Mouse (Mus musculus) midbrain, embryonic 13.5 days (tissue): Measurements from ENCODE around the gene Tlx3. TPM values are rescaled to one million over a fixed set of nuclear protein-coding genes. Genes with fewer than 3 reads are reported as not detected.

ENCODE experiments used
- ATAC-seq: fragments of 200-750 bp; cut with Nextera tagmentation; 2 replicates; pipeline ENCODE4 v1.8.0; 2017; ENCODE audit warnings: mild to moderate bottlenecking, moderate TSS enrichment, moderate library complexity
- H3K27ac ChIP-seq: fragments of 300-500 bp; sonication (generic); 2 replicates; pipeline ENCODE4 v1.5.1; 2015; ENCODE audit warnings: inconsistent platforms, mild to moderate bottlenecking, moderate library complexity
- H3K27me3 ChIP-seq: fragments of 300-500 bp; sonication (generic); 2 replicates; pipeline ENCODE4 v1.6.1; 2015; ENCODE audit warnings: mild to moderate bottlenecking, inconsistent platforms
- H3K36me3 ChIP-seq: fragments of 300-500 bp; sonication (generic); 2 replicates; pipeline ENCODE4 v1.6.1; 2015; ENCODE audit warnings: mild to moderate bottlenecking, inconsistent platforms
- H3K4me1 ChIP-seq: fragments of 300-500 bp; sonication (generic); replicated peaks from 2 replicates; pipeline ENCODE4 v1.6.1; 2015; ENCODE audit warnings: inconsistent platforms
- H3K4me2 ChIP-seq: fragments of 300-500 bp; sonication (generic); replicated peaks from 2 replicates; pipeline ENCODE4 v1.6.1; 2015; ENCODE audit warnings: moderate library complexity, mild to moderate bottlenecking, inconsistent platforms
- H3K4me3 ChIP-seq: fragments of 300-500 bp; sonication (generic); replicated peaks from 2 replicates; pipeline ENCODE4 v1.5.1; 2015; ENCODE audit warnings: mild to moderate bottlenecking, inconsistent platforms
- H3K9ac ChIP-seq: fragments of 300-500 bp; sonication (generic); replicated peaks from 2 replicates; pipeline ENCODE4 v1.6.1; 2015; ENCODE audit warnings: mild to moderate bottlenecking, inconsistent platforms
- H3K9me3 ChIP-seq: fragments of 300-500 bp; sonication (generic); 2 replicates; pipeline ENCODE4 v1.6.1; 2016; ENCODE audit warnings: mild to moderate bottlenecking, inconsistent platforms
- WGBS: fragments of 180-500 bp; shearing (Covaris S2); methylation state at CpG from one replicate; pipeline ENCODE4 v1.1.7; 2015; 5-methylcytosine and 5-hydroxymethylcytosine counted together
- polyA plus RNA-seq: library from polyadenylated mRNA; unstranded; fragments of >200 nt; fragmentation: Nextera tagmentation; extraction: Ambion mirVana; gene quantifications from 2 replicates; pipeline ENCODE4 v1.2.1, GENCODE M21; 2015

The Tlx3 gene
- polyA plus RNA-seq, 1 experiment from 2014 or later, result 1.8 TPM

DNA sequence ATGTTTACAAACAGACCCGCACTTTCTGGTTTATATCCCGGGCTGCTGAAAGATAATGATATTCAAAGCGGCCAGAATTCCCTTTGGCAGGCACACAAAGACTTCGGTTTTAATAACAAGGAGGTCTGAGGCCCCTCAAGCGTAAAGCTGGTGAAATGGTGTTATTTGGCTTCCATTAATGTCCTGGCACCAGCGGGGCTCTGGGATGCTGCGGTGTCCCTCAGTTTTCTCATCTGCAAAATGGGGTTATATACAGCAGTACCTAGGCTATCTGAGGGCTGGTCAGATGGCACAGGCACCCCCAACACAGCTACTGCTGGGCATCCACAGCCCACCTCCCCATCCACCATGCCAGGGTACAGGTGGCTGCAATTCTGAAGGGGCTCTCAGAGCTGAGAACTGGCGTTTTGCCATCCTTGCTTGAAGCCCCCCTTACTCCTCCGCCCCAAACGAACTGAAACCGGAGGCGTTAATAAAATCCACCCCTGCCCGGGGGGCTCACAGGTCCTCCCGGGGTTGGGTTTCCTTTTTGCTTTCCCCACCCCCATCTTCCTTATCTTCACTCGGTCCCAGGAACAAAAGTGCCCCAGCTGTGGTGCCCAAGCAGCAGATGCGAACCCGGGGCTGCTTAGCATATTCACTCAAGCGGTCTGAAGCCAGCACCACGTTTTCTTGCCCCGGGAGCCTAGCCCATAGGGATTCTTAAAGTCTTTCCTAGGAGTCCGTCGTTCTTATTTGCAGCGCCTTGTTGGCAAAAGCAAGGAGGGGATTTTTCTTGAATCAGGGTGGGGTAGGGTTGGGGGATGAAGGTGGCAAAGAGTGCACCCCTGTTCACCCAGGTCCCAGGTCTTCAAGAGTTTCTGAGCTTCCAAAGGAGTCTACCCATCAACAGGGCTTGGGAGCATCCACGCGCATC, 7.6 kb downstream of the Tlx3 start:
- no peak overlapping the region for H3K4me3 ChIP-seq
- no peak overlapping the region for H3K4me2 ChIP-seq
- peak; percentile 41; the same call in 1 of the 2 replicates for ATAC-seq
- no peak overlapping the region for H3K9ac ChIP-seq
- H3K9me3 ChIP-seq, result peaks cover 12% of the 10 kb centered on the region; the same call in 1 of the 2 replicates
- peaks cover 89% of the 10 kb centered on the region for H3K27me3 ChIP-seq
- no peak overlapping the region for H3K27ac ChIP-seq
- H3K4me1 ChIP-seq, result peaks cover 23% of the 10 kb centered on the region
- 3% methylated on average over 25 of the region's 25 CpGs for WGBS
- no peaks in the 10 kb centered on the region for H3K36me3 ChIP-seq

DNA sequence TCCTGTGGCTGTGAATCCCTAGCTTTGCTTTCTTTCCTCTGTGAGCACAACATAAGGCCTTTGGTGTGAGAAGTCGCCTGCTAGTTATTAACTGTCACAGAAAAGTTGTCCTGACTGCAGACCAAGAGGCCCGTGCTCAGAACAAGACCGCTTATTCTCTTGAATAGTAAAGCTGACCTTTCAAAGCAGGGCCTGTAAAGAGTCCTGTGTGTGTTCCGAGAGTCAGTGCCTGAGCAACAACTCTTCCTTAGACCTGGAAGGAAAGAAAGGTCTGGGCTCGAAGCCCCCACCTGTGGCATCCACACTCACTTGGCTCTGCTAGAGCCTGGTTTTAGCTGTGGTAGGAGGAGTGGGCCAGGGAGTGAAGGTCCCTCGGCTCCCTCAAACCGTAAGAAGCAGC, 8.3 kb downstream of the Tlx3 start:
- peaks cover 87% of the 10 kb centered on the region for H3K27me3 ChIP-seq
- H3K27ac ChIP-seq, result no peak overlapping the region
- peaks cover 15% of the 10 kb centered on the region for H3K4me1 ChIP-seq
- 14% methylated on average over 7 of the region's 7 CpGs for whole genome bisulfite sequencing
- H3K9me3 ChIP-seq, result peaks cover 12% of the 10 kb centered on the region; the same call in 1 of the 2 replicates
- no peak overlapping the region for H3K4me2 ChIP-seq
- no peak for ATAC-seq
- H3K4me3 ChIP-seq, result no peak overlapping the region
- H3K36me3 ChIP-seq, result no peaks in the 10 kb centered on the region
- no peak overlapping the region for H3K9ac ChIP-seq

DNA sequence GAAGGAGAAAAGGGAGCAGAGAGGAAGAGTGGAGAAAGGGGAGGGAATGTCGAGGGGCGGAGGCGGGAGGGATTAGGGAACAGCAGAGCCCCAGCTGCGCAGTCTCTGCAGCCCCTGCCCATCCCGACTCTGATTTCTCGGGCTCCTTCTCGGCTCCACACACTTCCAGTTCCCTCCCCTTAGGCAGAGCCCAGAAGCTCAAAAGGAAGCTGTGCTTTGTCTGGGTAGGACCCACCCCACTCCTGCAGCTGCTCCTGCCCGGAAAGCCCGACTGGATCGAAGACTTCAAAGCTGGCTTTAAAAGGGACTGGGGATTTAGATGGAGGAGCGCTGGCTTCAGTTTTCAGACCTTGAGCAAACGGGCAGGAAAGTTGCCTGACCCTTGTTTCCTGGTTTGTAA, 9.7 kb downstream of the Tlx3 start:
- no peak overlapping the region for H3K9ac ChIP-seq
- peak overlapping the region; percentile 36 for H3K4me2 ChIP-seq
- H3K36me3 ChIP-seq, result no peaks in the 10 kb centered on the region
- peaks cover 79% of the 10 kb centered on the region for H3K27me3 ChIP-seq
- under 1% methylated on average over 12 of the region's 12 CpGs for WGBS
- H3K9me3 ChIP-seq, result peaks cover 12% of the 10 kb centered on the region; the same call in 1 of the 2 replicates
- H3K4me3 ChIP-seq, result no peak overlapping the region; the same call in 1 of the 2 replicates
- peak; percentile 69 for ATAC-seq
- no peak overlapping the region for H3K27ac ChIP-seq
- peaks cover 12% of the 10 kb centered on the region for H3K4me1 ChIP-seq

DNA sequence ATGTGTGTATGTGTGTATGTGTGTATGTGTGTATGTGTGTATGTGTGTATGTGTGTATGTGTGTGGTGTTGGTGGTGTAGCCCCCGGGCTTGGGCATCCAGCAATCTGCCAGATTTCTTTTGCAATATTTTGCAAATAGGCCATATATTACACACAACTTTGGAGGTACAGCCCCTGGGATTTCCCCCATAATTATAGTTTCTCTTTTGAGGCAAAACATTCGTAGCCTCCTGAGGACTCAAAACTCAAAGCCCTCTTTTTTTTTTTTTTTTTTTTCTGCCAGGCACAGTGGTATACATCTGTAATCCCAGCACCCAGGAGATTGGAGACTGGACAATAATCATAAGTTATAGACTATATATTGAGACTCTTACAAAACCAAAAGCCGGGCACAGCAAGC, 21.6 kb downstream of the Tlx3 start:
- no peaks in the 10 kb centered on the region for H3K9me3 ChIP-seq
- H3K27me3 ChIP-seq, result peaks cover 51% of the 10 kb centered on the region
- H3K9ac ChIP-seq, result no peak overlapping the region
- no peak overlapping the region for H3K27ac ChIP-seq
- 85% methylated on average over 3 of the region's 3 CpGs for WGBS
- H3K4me2 ChIP-seq, result no peak overlapping the region
- no peak overlapping the region for H3K4me3 ChIP-seq
- no peak for ATAC-seq
- H3K4me1 ChIP-seq, result peaks cover 11% of the 10 kb centered on the region
- H3K36me3 ChIP-seq, result no peaks in the 10 kb centered on the region

DNA sequence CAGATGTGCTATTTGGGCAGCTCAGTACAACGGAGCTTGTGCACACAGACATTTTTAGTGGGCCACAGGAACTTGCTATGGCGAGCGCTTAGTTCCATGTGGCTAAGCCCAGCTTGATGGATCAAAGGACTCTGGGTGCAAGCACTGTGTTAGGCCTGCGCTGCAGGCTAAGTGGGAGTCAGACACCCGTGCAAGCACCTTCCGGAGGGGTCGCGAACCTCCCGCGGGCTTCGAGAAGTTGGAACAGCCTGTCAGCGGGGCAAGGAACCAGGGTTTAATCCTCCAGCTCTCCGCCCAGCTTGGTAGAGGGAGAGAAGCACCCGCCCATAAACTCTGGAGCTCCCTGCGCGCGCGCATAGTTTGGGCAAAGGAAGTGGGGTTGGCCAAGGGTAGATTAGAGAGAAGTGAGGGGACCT, 22.7 kb downstream of the Tlx3 start:
- peak; percentile 59; the same call in 1 of the 2 replicates for ATAC-seq
- Histone ChIP-seq H3K9me3 (no peaks in the 10 kb centered on the region), H3K4me2 (peak overlapping the region; percentile 47), H3K27ac (no peak overlapping the region), H3K9ac (peak overlapping the region; percentile 17; the same call in 1 of the 2 replicates), H3K4me1 (peaks cover 11% of the 10 kb centered on the region), H3K4me3 (peak overlapping the region; percentile 9; the same call in 1 of the 2 replicates), H3K27me3 (peaks cover 51% of the 10 kb centered on the region), H3K36me3 (no peaks in the 10 kb centered on the region)
- whole genome bisulfite sequencing, result under 1% methylated on average over 18 of the region's 18 CpGs

DNA sequence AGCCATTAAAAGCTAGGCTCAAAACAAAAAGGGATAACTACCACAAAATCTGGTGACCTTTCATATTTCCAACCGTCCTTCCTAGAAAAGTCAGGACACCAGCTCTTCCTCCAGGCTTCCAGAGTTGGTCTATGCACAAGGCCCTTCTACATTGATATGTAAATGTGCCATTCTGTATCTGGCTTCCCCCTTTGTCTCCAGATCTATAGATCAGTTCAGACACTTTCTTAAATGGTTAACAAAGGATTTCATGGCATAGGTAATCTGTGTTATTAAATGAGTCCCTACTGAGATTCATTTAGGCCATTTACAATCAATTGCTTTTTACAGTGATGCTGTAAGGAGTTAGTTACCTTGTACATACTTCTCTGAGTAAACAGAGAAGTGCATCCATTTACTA, 23.6 kb downstream of the Tlx3 start:
- Histone ChIP-seq H3K36me3 (no peaks in the 10 kb centered on the region), H3K27me3 (peaks cover 56% of the 10 kb centered on the region), H3K9ac (no peak overlapping the region), H3K4me1 (peaks cover 11% of the 10 kb centered on the region), H3K4me3 (no peak overlapping the region), H3K4me2 (no peak overlapping the region), H3K27ac (no peak overlapping the region), H3K9me3 (no peaks in the 10 kb centered on the region)
- WGBS, result 11% methylated on average over 1 of the region's 1 CpGs
- ATAC-seq, result no peak

DNA sequence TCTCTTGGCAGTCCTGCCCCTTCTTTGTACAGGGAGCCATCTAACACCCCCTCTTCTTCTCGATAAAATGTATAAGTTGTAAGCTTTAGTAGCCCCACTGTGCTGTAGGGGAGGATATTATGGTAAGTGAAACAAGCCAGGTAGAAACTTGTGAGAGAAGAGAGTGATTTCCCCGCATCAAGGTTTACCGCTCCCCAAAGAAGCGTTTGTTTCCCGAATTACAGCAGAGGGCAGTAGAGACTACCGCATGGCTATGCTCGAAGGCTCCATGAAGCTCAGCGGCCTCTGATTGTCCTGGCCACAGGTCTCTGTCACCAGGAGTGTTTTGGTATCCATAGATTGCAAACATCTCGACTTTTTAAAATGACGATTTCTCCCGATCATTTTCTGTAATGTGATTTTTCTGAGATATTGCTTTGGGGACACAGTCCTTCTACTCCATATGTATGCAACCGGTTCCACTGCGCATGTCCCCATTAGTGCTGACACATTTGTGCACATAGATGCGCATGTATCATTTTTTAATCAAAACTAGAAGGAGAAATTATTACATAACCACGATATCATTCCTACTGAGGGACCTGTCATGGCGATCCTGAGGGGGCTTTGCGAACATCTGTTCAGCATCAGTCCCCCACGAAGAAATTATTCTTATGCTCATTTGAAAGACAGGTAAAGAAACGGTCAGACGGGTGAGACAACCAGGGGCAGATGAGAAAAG, 26.7 kb downstream of the Tlx3 start:
- 33% methylated on average over 20 of the region's 20 CpGs for WGBS
- peak; percentile 78 for ATAC-seq
- Histone ChIP-seq H3K4me3 (no peak overlapping the region), H3K36me3 (no peaks in the 10 kb centered on the region), H3K9me3 (no peaks in the 10 kb centered on the region), H3K27ac (no peak overlapping the region), H3K4me2 (no peak overlapping the region), H3K4me1 (peaks cover 11% of the 10 kb centered on the region), H3K27me3 (peaks cover 49% of the 10 kb centered on the region), H3K9ac (no peak overlapping the region)

DNA sequence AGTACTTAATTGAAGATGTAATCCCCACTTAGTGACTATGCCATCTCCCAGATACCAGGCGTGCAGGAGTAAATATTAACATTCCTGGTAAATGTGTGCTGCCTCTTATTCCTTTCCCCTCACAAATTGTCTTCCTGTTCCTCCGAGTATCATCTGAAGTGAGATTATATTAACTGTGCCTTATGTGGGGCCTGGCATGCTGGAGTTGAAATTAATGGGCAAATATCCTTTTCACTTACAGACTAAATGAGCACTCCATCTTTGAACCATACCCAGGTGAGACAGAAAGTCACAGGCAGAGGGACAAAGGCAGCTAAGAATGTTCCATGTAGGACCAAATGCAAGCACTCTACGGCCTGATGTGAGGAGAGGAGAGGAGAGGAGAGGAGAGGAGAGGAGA, 27.6 kb downstream of the Tlx3 start:
- no peaks in the 10 kb centered on the region for H3K9me3 ChIP-seq
- no peak overlapping the region for H3K27ac ChIP-seq
- no peak overlapping the region for H3K9ac ChIP-seq
- H3K27me3 ChIP-seq, result peaks cover 40% of the 10 kb centered on the region
- H3K4me3 ChIP-seq, result no peak overlapping the region
- peaks cover 7% of the 10 kb centered on the region for H3K4me1 ChIP-seq
- 67% methylated on average over 2 of the region's 3 CpGs for WGBS
- no peak overlapping the region for H3K4me2 ChIP-seq
- no peak for ATAC-seq
- no peaks in the 10 kb centered on the region for H3K36me3 ChIP-seq

DNA sequence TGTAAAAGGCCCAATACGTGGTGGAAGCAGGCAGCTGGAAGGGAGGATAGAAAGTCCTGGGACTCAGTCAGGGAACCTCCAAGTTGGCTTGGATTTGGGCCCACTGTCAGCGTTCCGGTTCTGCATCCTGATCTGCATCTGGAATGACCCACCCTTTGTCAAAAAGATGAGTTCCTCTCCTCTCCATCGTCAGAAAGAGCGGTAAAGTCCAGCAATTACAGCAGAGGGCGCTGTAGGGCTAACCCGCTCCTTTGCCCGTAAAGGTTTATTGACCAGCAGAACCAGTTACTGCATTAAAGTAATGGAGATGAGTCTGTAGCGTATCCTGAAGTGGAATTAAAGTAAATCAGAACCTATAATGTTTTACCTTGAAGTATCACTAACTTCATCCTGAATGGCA, 32.9 kb downstream of the Tlx3 start:
- Histone ChIP-seq H3K36me3 (no peaks in the 10 kb centered on the region), H3K9ac (no peak overlapping the region), H3K9me3 (no peaks in the 10 kb centered on the region), H3K27ac (no peak overlapping the region), H3K4me2 (no peak overlapping the region), H3K4me3 (no peak overlapping the region), H3K27me3 (peaks cover 9% of the 10 kb centered on the region; the same call in 1 of the 2 replicates), H3K4me1 (no peaks in the 10 kb centered on the region)
- ATAC-seq, result no peak
- 14% methylated on average over 9 of the region's 9 CpGs for WGBS

DNA sequence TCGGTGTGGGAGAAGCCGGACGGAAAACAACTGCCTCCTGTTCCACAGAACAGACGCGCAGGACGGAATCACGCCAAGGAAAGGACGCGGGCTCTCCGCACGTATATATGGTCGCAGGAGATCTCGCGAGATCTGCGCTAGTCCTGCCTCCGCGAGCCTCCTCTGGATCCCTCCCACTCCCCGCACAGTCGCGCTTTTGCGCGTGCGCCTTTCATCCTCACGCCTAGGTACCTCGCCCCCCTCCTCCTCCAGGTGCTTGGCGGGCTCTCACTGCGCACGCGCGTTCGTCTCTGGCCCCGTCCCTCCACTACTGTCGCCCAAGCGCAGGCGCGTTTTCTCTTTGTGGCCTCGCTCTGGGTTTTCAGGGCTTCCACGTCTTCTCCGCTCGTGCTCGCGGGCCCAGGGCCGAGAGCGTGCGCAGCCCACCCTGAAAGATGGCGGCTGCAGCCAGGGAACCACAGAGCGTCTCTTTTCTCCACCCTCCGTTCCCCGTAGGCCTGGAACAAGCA, 40.3 kb downstream of the Tlx3 start, which contains the start of gene Npm1:
Gene Npm1, minus strand, starts transcription at position 209 of the 509 bp plus-strand sequence.
- H3K9ac ChIP-seq, result peak within 1 kb of the TSS; percentile 98
- peaks cover 28% of the 10 kb centered on the region for H3K36me3 ChIP-seq
- H3K4me3 ChIP-seq, result peak within 1 kb of the TSS; percentile 99
- H3K9me3 ChIP-seq, result no peaks in the 10 kb centered on the region
- peaks cover 17% of the 10 kb centered on the region for H3K4me1 ChIP-seq
- H3K4me2 ChIP-seq, result peak within 1 kb of the TSS; percentile 85
- 5% methylated on average over 49 of the region's 49 CpGs for WGBS
- ATAC-seq, result peak; percentile 97
- H3K27ac ChIP-seq, result peak within 1 kb of the TSS; percentile 94
- 0 out of 2 replicates have a peak, but pooled peaks cover 3% of the 10 kb centered on the region for H3K27me3 ChIP-seq

DNA sequence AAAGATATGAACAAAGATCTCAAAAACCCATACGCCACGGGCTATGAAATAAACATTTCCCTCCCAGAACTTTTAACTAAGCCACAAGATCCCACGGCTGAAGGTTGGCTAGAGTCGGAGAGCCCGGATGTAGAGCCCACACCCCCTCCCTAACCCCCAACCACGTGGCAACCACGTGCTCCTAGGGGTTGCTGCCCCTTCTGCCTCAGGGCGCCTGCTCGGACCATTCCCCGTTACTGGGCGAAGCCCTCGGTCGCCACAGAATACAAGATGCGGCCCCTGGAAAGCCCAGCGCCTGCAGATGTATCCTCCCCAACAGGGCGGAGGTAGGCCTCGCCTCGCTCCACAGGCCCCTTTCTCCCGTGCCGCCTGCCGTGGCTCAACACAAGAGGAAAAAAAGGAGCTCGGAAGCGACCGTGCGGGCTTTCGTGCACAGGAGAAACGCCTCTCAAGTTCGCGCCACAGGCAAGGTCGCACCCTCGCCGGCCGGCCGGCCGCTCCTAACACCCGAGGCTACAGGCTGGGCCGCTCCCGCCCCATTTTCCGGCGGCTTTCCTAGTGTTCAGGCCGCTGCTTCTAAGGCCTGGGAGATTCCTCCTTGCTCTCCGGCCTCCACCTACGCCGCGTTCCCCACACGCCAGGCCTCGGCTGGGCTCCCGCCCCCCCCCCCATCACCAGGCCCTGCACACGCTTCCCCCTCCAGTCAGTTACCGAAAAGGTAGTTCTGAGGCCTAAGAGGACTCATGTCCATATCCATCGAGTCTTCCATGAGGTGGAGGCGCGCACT, 41.0 kb downstream of the Tlx3 start:
- H3K4me1 ChIP-seq, result peaks cover 17% of the 10 kb centered on the region
- 3% methylated on average over 50 of the region's 53 CpGs for WGBS
- H3K9me3 ChIP-seq, result no peaks in the 10 kb centered on the region
- H3K27ac ChIP-seq, result peak overlapping the region; percentile 91
- peak overlapping the region; percentile 85 for H3K4me2 ChIP-seq
- peak overlapping the region; percentile 99 for H3K4me3 ChIP-seq
- H3K36me3 ChIP-seq, result peaks cover 34% of the 10 kb centered on the region
- ATAC-seq, result peak; percentile 68
- H3K9ac ChIP-seq, result peak overlapping the region; percentile 98
- H3K27me3 ChIP-seq, result 0 out of 2 replicates have a peak, but pooled peaks cover 2% of the 10 kb centered on the region
